Mouse (Mus musculus) 416B (cell line): ENCODE measurements around the gene Mthfd2.
A peak's percentile ranks its signal among the peaks of the same experiment; 100 is the strongest.

Experiments
- DNase-seq: peaks from one replicate; pipeline ENCODE4 v3.0.0; 2011; ENCODE audit warnings: low read depth

Mthfd2 gene

GRCm38 (mm10) chr6:83341387-83341786 lies 15.7 kb upstream of the Mthfd2 start:
- no peak for DNase-seq

GRCm38 (mm10) chr6:83327591-83328190 lies 2.0 kb upstream of the Mthfd2 start:
- DNase-seq: peak; percentile 30

- peak; percentile 37 for DNase-seq
Observed at GRCm38 (mm10) chr6:83326761-83327160, 1.1 kb upstream of the Mthfd2 start.

- no peak for DNase-seq
Observed at GRCm38 (mm10) chr6:83326394-83326736, 657 bp upstream of the Mthfd2 start.

GRCm38 (mm10) chr6:83323652-83324419 lies 1.9 kb downstream of the Mthfd2 start:
- peak; percentile 65 for DNase-seq

- DNase-seq: no peak
Observed at GRCm38 (mm10) chr6:83322794-83323193, 2.9 kb downstream of the Mthfd2 start.

GRCm38 (mm10) chr6:83321927-83322326 lies 3.8 kb downstream of the Mthfd2 start:
- no peak for DNase-seq

GRCm38 (mm10) chr6:83317108-83317741 lies 8.5 kb downstream of the Mthfd2 start:
- DNase-seq: peak; percentile 93

- peak; percentile 71 for DNase-seq
Observed at GRCm38 (mm10) chr6:83316022-83316421, 9.7 kb downstream of the Mthfd2 start.

GRCm38 (mm10) chr6:83315293-83315692 lies 10.4 kb downstream of the Mthfd2 start:
- no peak for DNase-seq

- no peak for DNase-seq
Observed at GRCm38 (mm10) chr6:83312514-83312913, 13.2 kb downstream of the Mthfd2 start.

GRCm38 (mm10) chr6:83312021-83312420 lies 13.7 kb downstream of the Mthfd2 start:
- no peak for DNase-seq

- DNase-seq: no peak
Observed at GRCm38 (mm10) chr6:83311206-83311605, 14.5 kb downstream of the Mthfd2 start.

GRCm38 (mm10) chr6:83309017-83309416 lies 16.7 kb downstream of the Mthfd2 start:
- DNase-seq: peak; percentile 28

- no peak for DNase-seq
Observed at GRCm38 (mm10) chr6:83302264-83302663, 23.4 kb downstream of the Mthfd2 start.

- DNase-seq: no peak
Observed at GRCm38 (mm10) chr6:83301294-83301693, 24.4 kb downstream of the Mthfd2 start.

- no peak for DNase-seq
Observed at GRCm38 (mm10) chr6:83300447-83301229, 25.1 kb downstream of the Mthfd2 start.

GRCm38 (mm10) chr6:83280256-83280955 lies 45.3 kb downstream of the Mthfd2 start:
- peak; percentile 61 for DNase-seq

- DNase-seq: peak; percentile 79
Observed at GRCm38 (mm10) chr6:83278881-83279280, 46.8 kb downstream of the Mthfd2 start.

- no peak for DNase-seq
Observed at GRCm38 (mm10) chr6:83277151-83277550, 48.6 kb downstream of the Mthfd2 start.

GRCm38 (mm10) chr6:83273733-83274132 lies 52.0 kb downstream of the Mthfd2 start:
- peak; percentile 44 for DNase-seq
